Mouse (Mus musculus) thymus, postnatal 0 days (tissue): ENCODE measurements at regions not wholly inside any gene's neighbourhood (a gene's known extent, or its start where the extent isn't known, plus 50 kb on each side); places are given as distances from the start of the nearest gene placed in this dataset.

ENCODE experiments used
- DNase-seq: peaks from one replicate; pipeline ENCODE4 v3.0.0-alpha.2; 2015; ENCODE audit warnings: low spot score

DNA sequence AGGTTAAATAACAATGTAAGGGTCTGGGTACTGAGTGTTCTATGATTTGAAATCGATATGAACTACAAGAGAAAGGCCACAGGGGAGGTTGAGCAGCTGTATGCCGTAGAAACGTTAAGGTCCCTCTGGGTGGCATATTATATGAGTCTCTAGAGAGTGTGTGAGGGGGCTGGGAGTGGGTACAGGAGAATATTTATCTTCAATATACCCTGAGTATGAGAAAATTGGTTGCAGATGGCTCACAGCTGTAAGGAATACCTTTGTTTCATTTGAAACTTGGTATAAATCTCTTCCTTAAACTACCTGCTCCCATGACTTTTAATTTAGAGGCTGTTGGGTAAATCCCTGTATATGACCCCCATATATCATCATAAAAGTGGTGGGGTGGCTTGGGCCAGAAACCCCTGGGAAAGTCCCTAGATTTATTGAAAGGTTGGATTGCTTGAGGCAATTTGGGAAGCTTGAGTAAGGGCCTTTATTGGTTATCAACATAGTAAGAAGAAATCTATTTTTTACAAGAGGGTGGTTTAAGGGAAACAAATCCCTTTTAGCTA is 128.7 kb upstream of the Prkg2 start:
- DNase-seq: no peak

DNA sequence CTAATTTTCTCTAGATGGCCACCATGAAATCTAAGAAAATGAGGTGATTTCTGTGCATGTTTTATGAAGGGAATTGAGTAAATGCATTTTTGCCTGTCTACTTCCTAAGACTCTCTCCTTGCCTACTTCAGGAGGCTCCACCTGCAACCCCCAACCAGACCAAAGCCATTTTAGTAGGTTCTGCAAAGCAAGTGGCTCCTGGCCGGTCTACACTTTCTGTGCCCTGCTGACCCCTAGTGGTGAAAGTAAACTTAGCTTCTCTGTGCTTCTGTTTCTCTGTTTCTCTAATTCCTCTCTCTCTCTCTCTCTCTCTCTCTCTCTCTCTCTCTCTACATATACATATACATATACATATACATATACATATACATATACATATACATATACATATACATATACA is 120.8 kb upstream of the Prkg2 start:
- peak; percentile 10 for DNase-seq

DNA sequence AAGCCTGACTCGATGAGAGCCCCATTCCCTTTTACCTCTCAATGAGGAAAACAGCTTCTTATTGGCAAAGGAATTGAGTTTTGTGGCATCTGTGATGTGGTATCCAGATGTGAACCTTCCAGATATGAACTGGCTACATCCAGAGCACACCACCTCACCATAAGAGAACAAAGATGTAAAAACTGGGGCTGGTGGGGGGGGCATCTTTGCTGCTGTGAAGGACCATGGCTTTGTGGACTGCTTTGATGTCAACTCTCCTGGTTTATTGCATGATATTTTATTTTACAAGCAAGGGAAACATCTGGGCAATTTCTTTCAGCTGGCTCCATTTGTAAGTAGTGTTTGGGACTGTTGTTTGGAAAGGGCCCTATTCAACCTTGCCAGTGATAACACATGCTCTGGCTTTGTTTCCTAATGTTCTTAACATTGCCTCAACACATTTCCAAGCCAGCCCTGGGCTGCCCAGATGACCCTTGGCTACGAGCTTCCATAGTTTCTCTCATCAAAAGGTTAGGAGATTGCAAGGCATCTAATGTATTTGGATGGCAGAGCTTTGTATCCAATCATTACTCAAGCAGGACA is 116.2 kb upstream of the Prkg2 start:
- DNase-seq: no peak

DNA sequence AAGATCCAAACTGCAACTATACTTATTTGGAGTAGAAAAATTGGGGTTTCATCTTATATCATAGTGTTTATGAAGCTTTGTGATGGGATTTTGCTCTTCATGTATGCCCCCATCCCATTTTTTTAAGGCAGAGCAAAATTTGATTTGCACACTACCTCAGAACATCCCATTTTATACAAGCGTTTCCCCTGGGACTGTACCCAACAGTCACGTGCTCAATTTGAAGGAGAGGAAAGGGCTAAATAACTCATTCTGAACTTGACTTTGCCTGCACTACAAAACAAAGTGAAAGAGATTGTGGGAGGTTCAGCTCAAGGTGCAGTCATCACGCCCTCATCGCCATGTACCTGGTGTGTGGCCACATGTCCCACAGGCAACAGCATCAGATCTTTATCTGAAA is 115.1 kb upstream of the Prkg2 start:
- no peak for DNase-seq

DNA sequence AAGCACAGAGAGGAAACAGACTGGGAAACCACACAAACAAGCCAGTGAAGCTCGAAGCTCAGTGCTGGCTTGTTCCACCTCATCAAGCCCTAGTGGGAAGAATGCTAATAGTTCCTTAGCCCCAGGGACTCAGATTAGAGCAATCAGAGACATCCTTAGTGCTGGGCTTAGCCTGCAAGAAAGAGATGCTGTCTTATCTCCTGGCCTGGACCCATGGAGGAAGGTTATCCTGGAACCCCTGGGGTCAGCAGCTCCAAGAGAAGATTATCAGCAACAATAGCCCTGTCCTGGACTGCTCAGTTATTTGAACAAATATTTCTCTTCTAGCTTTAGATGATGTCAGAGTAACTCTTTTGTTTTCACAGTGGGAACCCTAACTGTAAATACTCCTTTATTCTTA is 112.8 kb upstream of the Prkg2 start:
- DNase-seq: no peak

DNA sequence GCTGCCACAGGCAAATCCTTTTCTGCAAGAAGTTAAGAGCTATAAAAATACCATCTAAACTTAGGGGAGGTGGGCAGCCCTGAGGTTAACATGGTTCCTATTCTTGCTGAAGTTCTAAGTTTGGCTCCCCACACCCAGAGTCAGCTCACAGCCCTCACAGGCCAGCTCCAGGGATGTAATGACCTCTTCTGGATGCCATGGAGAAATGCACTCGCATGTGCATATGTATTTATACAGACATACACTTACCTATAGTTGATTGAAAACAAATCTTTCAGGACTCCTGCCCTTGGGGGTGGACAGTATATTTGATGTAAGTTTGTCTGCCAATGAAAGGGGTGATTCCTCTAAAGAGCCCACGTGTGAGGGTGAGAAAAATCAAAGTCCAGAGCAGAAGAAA is 95.5 kb upstream of the Prkg2 start:
- DNase-seq: no peak

DNA sequence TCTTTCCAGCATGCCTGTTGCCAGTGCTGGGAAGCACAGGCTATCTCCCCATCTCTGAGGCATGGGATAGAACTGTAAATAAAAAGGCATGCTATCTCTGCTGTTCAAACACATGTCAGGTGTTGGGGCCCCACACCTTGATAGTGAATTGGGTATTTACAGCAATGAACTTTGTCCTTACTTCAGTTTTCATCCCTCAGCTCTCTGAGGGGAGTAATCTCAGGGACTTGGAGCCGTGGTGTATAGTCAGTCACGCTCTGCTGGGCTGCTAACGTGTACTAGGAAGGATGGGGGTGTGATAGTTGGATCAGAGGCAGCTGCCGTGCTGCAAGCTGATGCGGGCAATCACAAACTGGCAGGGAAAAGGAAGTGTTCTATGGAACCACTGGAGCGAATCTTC is 91.5 kb upstream of the Prkg2 start:
- no peak for DNase-seq

DNA sequence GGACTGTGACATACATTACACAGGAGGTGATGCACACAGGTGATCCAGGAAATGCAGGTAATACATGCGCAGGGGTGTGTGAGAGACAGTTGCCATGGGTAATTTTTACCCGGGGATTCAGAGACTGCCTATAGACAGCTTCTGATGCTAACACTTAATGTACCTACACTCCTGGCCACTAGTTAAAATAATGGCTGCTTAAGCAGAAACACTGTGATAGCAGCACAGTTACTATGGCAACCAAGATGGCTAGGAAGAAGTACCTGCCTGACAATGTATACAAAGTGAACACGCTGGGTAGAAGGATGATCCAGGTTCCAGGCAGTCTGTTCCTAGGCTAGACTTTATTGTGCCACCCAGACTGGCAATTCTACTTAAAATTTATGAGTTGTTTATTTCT is 88.3 kb upstream of the Prkg2 start:
- DNase-seq: no peak

DNA sequence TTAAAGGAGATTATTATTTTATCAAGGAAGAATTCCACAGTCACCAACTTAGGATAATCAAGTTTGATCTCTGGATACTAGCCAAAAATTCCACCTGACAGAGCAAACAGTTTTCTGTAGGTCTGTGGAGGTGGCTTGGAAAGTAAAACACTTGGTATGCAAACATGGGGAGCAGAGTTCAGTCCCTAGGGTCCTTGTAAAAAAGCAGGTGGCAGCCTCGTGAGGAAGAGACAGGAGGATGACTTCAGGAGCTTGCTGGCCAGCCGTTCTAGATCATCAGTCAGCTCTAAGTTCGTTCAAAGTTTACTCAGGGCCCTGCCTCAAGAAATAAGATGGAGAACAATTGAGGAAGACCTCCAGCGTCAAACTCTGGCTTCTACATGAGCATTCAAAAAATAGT is 74.6 kb upstream of the Prkg2 start:
- DNase-seq: no peak

DNA sequence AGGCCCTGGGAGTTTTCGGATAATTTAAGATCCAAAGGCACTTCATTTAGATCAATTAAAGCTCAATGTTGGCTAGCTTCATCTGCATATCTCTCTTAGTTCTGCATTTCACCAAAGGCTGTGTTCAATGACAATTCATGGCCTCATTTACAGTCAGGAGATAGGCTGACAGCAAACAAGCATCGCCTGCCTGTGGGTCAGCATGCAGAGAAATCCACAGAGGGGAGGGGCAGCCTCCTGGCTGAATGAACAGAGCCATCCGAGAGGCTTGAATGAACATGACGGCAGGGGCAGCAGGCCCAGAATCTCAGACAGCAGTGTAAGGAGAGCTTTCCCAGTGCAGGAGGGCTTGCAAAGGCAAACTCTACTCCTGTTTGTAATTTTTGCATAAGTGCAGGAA is 74.1 kb upstream of the Prkg2 start:
- DNase-seq: no peak

DNA sequence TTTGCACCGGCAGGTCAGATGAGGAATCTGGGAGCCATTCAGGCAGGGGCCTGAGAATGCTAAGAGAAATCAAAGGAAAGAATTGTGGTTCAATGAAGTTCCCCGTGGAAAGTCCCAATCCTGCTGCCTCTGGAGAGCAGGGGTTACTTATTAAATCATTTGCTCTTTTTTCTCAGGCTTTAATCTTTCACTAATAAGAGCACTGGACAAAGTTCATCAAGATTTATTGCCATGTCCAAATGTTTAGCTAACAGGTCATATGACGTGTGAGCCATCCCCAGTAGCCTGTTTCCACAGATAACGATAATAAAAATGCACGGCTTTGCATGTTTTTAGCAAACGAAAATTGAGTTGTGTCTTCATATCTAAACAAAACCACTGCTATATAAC is 62.6 kb upstream of the Prkg2 start:
- DNase-seq: no peak

DNA sequence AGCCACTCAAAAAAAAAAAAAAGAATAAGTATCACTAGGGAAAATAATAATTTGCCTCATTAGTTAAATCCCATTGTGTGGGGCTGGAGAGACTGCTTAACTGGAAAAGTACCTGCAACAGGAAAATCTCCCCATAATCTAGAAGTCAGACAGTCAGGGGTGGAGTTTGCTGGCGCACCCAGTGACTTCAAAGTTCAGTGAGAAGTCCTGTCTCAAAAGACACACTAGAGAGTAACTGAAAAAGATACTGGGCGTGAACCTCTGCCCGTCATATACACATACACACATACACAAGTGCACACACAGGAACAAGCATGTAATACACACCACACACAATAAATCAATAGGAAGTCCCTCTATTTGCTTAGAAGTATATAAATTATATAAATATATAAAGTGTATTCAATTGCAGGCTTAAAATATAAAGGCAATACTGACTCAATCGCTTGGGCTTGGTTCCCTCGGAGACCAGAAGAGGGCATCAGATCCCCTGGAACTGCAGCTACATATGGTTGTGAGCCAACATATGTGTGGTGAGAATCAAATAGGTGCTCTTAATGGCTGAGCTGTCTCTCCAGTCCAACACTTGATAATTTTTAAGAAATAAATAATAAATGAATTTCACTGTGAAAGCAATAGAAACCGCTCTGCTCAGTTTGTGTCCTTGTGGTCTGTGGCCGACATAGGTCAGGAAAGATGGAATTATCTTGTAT is 62.0 kb upstream of the Prkg2 start:
- no peak for DNase-seq
